Mouse (Mus musculus): ENCODE measurements around the gene Gm973. TPM values are rescaled to one million over a fixed set of nuclear protein-coding genes. Genes with fewer than 3 reads are reported as not detected.

Gm973 gene
- total RNA-seq, 2 experiments from 2014 or later: 0.35 to 0.45 TPM

- intact Hi-C loops (cut with DNase I): no loop called here
- DNase-seq: no peak
These were observed 27.1 kb upstream of the Gm973 start for GRCm38 (mm10) chr1:59488991-59489390.

DNA sequence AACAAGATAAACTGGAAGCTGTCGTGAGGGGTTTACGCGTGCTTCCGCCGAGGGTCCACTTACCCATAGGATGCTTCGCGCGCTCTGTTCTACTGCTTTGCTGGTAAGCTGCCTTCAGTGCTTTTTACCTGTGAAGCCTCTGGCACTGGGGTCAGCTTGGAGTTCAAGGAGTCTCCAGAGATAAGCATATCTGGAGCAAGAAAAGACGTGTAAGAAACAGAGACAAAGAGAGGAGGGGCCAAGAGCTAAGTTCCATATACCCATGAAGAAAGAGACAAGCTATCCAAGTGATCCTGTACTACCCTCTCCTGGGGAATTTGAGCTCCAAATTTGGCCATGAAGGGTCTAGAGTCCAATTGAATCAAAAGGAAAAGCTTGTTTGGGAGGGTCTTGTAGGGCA, 24.5 kb upstream of the Gm973 start:
- intact Hi-C loops (cut with DNase I): no loop called here
- no peak for DNase-seq

DNA sequence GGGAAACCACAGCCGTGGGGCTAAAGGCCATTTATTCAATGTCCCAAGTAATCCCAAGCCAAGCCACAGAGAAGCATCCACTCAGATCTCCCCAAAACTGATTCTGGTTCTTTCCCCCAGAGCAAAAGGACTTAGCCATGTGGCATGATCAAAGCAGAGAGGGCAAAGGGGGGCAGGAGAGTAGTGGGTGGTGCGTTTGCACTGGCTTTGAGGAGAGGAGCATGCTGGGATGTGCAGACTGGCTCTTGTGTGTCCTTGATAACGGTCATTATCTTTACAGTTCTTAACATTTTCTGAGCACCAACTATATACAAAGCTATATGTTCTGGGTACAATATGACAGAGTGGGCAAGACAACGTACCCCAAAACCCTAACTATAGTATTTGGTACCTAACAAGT, 23.6 kb upstream of the Gm973 start:
- DNase-seq: no peak
- intact Hi-C loops (cut with DNase I): no loop called here

DNA sequence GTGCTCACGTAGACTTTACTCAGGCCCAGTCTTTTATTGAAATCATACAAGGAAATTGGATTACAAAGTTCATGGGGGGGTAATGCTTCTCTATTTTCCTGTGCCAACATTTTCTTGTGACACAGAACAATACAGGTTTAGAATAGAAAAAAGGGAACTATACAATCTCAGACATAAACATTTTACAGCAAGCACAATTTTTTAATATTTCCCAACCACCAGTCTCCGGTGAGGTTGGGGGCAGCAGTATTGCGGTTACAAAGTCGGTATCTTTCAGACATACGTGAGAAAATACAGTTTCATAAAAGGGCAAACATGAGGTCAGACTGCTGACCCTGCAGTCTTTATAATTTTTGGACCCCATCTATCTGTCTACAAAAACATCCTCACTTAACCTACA, 20.1 kb upstream of the Gm973 start:
- no peak for DNase-seq
- intact Hi-C loops (cut with DNase I): no loop called here

DNA sequence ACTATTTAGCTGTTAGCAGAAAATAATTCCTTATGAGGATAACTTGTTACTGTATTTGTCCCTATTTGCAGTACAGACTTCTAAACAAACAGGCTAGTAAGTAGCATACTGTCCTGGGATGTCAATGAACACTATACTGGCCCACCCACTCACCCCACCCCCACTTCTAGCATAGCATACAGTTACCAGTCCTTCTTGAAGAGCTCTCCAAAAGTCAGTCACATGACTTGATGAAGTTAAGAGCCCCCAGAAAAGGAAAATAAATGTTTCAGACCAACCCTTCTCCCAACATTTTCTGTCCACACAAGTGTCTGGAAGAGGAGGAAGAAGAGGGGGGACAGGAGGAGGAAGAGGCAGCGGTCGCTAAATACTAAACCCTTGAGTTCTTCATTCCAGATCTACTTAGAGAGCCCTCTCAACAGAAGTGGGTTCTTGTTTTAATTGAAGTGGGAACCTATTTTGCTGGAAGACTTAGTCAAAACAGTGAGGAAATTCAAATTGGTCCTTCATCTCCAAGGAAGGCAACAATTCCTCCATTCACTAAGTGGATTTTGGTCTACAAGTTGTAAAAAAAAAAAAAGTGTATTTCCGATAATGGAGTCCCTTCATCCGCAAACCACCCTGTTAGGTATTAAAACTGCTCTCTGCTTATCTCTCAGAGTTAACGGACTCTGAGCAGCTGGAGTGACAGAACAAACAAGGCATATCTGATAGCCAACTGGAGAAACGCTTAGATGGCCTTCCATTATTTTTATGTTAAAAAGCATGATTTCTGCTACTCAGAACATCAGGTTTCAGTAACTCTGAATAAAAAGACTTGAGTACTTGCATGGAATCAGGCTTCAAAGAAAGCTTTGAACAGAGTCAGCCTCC, 18.1 kb upstream of the Gm973 start:
- intact Hi-C loops (cut with DNase I): no loop called here
- no peak for DNase-seq

- intact Hi-C loops (cut with DNase I): no loop called here
- no peak for DNase-seq
These were observed 16.7 kb upstream of the Gm973 start for GRCm38 (mm10) chr1:59499327-59499726.

GRCm38 (mm10) chr1:59502355-59502754, 13.7 kb upstream of the Gm973 start:
- DNase-seq: no peak
- intact Hi-C loops (cut with DNase I): no loop called here

GRCm38 (mm10) chr1:59503659-59504301, 12.3 kb upstream of the Gm973 start:
- intact Hi-C loops (cut with DNase I): no loop called here
- DNase-seq: no peak

DNA sequence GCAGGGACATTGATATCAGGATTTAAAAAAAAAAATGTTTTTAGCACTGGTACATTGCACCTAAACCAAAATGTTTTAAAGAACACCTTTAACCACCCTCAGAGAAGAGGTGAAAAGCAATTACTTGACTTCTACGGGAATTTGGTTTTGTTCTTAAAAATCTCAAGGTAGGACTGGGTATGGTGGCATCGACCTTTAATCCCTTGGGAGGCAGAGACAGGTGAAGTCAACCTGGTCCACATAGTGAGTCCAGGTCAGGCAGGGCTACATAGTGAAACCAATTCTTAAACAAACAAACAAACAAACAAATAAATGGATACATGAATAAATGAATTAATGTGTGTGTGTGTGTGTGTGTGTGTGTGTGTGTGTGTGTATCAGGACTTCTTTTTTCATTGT, 11.8 kb upstream of the Gm973 start:
- intact Hi-C loops (cut with DNase I): no loop called here
- no peak for DNase-seq

DNA sequence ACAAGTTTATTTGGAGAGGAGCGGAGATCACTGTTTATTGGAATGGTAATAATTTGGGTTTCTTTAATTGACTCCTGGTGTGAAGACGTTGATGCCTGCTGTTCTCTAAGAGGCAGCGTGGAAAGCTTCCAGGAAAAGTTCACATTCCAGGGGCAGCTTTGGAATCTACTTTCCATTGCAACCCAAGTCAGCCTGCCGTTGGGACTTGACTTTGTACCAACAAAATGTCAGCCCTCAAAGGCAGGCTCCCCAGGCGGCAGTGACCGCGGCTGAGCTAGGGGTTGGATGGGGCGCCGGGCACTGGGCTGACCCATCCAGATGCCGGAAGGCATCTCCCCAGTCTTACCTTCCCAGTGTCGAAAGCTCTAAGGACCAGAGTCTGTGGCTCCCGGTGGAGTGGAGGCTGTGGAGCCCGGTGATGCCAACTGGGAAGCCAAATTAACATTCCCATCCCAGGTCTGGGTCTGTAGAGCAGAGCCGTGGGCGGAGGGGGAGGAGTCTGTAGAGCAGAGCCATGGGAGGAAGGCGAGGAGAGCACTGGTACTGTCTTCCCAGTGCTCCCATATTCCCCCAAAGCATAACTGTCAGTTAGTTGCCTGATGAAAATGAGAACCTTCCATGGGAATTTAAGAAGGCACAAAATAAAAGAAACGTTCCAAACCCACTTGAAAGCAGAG, 7.5 kb upstream of the Gm973 start:
- peak; percentile 21 to 28 for DNase-seq
- intact Hi-C loops (cut with DNase I): no loop called here

- intact Hi-C loops (cut with DNase I): no loop called here
- no peak for DNase-seq
These were observed 4.3 kb upstream of the Gm973 start for GRCm38 (mm10) chr1:59511566-59512270.

DNA sequence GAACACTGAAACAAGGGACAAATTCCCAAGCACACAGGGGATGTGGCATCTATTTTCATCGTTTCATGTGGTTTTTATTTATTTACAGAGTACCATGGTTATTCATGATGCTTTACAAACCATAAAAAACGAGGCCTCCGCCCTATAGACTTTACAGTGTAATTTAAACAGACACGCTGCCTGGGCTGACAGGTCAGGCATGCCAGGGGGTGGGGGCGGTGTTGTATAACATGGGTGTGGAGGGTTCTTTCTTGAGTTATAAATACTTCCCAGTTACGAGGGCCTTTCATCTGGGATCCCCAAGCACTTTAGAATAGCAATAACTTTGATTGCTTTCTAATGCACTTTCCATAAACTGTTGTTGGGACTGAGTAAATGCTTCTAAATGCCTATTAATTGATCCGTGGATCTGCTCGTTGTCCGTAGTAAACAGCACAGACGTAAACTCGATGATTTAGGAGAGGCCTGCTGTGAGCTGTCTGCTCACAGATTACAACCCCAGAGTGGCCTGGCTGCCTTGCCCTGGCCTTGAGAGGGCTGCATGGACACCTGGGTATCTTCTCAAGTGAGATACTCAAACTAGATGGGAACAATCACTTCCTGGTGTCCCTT, 4.3 kb downstream of the Gm973 start:
- intact Hi-C loops (cut with DNase I): no loop called here
- DNase-seq: no peak

GRCm38 (mm10) chr1:59522456-59522855, 6.4 kb downstream of the Gm973 start:
- DNase-seq: no peak
- intact Hi-C loops (cut with DNase I): no loop called here

GRCm38 (mm10) chr1:59523378-59523958, 7.4 kb downstream of the Gm973 start:
- DNase-seq: no peak
- intact Hi-C loops (cut with DNase I): no loop called here

- DNase-seq: no peak
- intact Hi-C loops (cut with DNase I): no loop called here
These were observed 8.0 kb downstream of the Gm973 start for GRCm38 (mm10) chr1:59524071-59524470.

GRCm38 (mm10) chr1:59524759-59525158, 8.7 kb downstream of the Gm973 start:
- no peak for DNase-seq
- intact Hi-C loops (cut with DNase I): no loop called here

DNA sequence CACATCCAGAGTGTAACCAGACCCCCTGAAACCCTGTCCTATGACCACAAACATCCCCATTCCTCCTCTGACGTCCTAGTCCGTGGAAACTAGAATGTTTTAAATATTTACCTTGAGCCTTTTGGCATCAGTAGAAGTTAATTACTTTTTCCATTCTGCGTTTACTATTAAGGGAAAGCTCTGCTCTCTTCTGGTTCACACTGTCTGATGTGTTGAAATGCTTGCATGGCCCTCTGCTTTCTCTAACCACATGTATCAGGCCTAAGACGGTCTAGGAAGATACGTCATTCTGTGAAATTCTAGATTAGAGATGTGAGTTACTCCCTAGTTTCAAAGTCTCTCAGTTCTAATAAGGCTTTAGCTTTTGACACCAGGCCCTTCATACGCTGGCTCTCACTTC, 11.2 kb downstream of the Gm973 start:
- DNase-seq: no peak
- intact Hi-C loops (cut with DNase I): no loop called here

- DNase-seq: no peak
These were observed 19.1 kb downstream of the Gm973 start for GRCm38 (mm10) chr1:59534976-59535810.

GRCm38 (mm10) chr1:59538381-59538780, 22.3 kb downstream of the Gm973 start:
- no peak for DNase-seq
- intact Hi-C loops (cut with DNase I): no loop called here

More at GRCm38 (mm10) chr1:59534976-59535810, 19.1 kb downstream of the Gm973 start:
- intact Hi-C loops (cut with DNase I): no loop called here
